Mouse (Mus musculus) olfactory bulb, adult 2 months (tissue): ENCODE data around the gene Arl1.

Experiments
- CTCF ChIP-seq: fragments of 200-500 bp; IDR thresholded peaks from 2 replicates; pipeline ENCODE4 v1.5.1; 2012; ENCODE audit warnings: low read depth, mild to moderate bottlenecking, low read length, moderate library complexity; ENCODE audit not compliant: insufficient read depth
- POLR2A ChIP-seq: fragments of 200-500 bp; IDR thresholded peaks from 2 replicates; pipeline ENCODE4 v1.6.1; 2012; ENCODE audit warnings: mild to moderate bottlenecking, low read depth, low read length, moderate library complexity; ENCODE audit not compliant: insufficient read depth

DNA sequence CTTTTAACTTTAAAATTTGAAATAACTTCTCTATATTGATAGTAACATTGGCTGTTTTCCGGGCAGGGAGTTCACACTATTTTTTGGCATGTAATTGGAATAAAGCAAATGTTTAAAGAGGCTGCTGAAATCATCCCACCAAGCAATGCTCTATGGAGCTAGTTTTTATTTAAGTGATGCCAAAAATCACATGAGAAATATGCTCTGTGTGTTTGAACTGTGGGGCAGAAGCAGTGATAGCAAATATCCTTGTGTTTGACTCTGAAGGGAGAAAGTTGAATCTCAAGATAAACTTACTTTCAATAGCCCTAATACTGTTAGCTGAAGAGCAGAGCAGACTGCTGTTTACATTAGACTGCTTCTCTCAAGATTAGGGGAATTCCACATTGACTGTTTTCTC lies 11.0 kb upstream of the Arl1 start:
- TF ChIP-seq POLR2A (no peak), CTCF (no peak)
